Mouse (Mus musculus) fibroblast of lung, adult 2 months (primary cell): ENCODE results near the gene Gm29776.

Source experiments
- DNase-seq: peaks from one replicate; pipeline ENCODE4 v3.0.0-alpha.2; 2011; ENCODE audit warnings: low read depth

Gene Gm29776

DNA sequence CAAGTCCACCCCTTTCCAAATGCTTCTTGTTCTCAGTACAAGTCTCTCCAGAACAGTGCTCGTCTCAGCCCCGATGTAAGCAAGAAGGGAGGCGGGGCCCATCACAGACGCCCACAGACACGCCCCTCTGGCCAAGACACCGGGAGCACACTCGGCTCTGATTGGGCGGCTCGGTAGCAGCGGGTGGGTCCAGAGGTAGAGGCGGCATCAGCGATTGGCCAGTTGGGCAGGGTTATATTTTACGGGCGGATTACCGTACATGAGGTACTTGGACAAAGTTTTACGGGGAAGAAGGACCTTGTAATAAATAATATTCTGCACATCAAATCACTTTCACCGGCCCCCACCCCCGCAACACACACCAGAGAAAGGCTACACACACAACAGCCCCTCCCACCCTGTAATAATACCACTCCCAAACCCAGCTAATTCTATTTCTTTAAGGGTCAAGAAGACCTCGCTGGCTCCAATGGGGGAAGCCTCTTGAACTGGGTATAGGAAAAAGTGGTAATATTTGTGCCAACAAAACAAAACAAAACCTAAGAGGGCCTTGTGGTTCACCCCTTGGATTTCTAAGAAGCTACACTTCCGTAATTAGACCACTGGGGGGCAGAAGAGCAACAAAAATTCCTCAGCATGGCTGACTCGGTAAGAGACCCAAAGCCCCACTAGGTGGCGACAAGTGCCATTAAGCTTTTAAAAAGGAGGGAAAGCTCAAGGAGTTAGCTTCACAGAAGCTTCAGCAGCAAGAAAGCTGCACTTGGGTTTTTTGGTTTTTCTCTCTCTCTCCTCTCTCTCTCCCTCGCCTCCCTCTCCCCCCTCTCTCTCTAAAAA, 47.8 kb downstream of the Gm29776 start:
- peak; percentile 73 for DNase-seq

DNA sequence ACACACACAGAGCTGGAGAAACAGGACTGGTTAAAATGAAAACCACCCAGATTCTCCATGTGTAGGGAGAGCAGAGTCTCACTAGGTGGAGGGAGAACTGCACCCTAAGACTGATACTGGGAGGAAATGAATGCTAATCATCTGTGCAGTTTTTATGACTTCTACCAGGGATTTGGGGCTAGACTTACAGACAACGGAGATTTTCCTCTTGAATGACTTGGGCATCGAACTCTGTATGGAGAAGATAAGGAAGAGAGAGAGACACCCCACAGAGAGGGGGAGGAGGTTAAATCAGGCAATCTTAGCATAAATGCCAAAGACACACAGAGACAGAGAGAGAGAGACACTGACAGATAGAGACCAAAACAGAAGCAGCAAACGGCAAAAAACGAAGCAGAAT, 50.7 kb downstream of the Gm29776 start:
- DNase-seq = no peak

DNA sequence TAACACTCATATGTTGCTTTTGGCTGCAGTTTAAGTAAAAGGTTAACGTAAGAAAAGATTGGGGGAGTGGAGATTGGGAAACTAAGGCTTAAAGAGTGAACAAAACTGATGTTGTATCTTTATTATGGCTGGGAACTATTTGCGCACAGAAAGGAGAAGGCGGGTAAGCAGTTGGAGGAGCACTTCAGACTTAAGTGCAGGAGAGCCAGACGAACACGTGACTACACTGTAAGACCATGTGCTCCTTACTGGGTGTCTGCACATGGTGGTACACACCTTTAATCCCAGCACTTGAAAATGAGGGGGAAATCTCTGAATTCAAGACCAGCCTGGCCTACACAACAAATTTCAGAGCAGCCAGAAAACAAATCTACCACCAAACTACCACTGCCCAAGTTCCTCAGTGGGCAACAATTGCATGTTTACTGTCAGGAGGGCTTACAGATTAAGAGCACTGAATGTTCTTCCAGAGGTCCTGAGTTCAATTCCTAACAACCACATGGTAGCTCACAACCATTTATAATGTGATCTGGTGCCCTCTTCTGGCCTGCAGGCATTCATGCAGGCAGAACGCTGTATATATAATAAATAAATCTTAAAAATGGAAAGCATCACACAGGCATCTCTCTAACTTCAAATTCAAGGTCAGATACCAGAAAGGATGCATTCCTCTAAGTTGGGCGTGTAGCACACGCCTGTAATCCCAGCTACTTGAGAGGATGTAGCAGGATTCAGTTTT, 51.6 kb downstream of the Gm29776 start:
- no peak for DNase-seq

DNA sequence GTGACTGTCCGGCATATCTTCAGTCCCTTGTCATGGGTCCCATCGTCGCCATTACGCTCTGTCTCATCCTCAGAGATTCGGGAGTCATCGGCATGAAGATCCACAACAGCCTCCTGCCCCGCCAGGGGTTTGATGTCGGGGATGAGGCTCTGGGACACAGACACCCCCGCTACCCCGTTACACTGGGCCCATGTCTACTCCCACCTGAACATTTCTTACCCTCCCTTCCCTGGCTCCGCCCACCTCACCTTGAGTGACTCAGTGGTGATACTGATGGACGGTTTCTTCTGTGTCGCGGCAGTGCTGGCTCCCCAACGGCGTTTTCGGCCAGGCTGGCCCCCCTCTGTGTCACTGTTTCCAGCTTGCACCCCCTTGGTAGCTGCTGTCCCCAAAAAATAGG, 52.2 kb downstream of the Gm29776 start:
- no peak for DNase-seq

DNA sequence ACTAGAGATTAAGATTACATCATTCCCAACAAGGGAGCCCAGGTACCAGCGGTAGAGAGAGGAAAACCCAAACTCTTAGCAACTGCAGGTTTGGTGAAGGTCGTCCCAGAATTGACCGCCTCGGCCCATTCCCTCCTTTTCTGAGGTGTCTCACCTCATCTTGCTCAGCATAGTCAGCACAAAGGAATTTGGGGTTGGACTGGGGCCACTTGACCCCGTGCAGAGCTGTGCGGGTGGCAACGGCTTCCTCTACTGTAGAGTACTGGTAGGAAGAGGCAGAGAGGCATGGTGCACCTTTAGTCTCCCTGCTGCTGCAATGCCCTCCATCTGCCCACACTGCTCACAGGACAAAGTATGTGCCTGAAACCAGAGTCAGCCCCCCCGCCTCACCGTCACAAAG, 54.3 kb downstream of the Gm29776 start:
- DNase-seq = no peak

DNA sequence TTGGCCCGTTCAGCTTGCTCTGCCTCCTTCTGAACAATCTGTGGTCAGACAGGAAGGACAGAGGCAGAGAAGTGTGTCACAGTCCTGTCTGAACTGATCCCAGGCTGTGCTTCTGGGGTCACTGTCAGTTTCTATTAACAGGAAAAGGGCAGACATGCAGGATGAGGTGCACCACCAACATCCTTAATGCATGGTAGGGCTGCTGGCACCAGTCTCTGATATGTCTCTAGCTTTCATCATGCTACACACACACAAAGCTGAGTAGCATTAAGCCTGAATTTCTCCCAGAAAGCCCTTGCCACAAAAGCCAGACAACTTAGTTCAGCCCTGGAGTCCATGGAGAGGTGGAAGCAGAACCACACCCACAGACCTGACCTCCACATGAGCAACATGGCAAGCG, 55.6 kb downstream of the Gm29776 start:
- DNase-seq = no peak
